Mouse (Mus musculus) forebrain, embryonic 16.5 days (tissue): ENCODE data around the gene Ms4a8a. TPM values are rescaled to one million over a fixed set of nuclear protein-coding genes. Genes with fewer than 3 reads are reported as not detected.

Experiments
- ATAC-seq: fragments of 200-750 bp; cut with Nextera tagmentation; 2 replicates; pipeline ENCODE4 v1.8.0; 2017; ENCODE audit warnings: mild to moderate bottlenecking, moderate library complexity
- H3K27ac ChIP-seq: fragments of 300-500 bp; sonication (generic); 2 replicates; pipeline ENCODE4 v1.5.1; 2014; ENCODE audit warnings: low read length, control low read depth
- H3K27me3 ChIP-seq: fragments of 300-500 bp; sonication (generic); replicated peaks from 2 replicates; pipeline ENCODE4 v1.6.1; 2014; ENCODE audit warnings: low read length; ENCODE audit not compliant: control insufficient read depth, insufficient read depth
- H3K36me3 ChIP-seq: fragments of 300-500 bp; sonication (generic); 2 replicates; pipeline ENCODE4 v1.6.1; 2014; ENCODE audit not compliant: control insufficient read depth, insufficient read depth
- H3K4me1 ChIP-seq: fragments of 300-500 bp; sonication (generic); replicated peaks from 2 replicates; pipeline ENCODE4 v1.6.1; 2014; ENCODE audit warnings: low read length; ENCODE audit not compliant: control insufficient read depth, insufficient read depth
- H3K4me2 ChIP-seq: fragments of 300-500 bp; sonication (generic); 2 replicates; pipeline ENCODE4 v1.6.1; 2014; ENCODE audit warnings: mild to moderate bottlenecking, low read length, control low read depth
- H3K4me3 ChIP-seq: fragments of 300-500 bp; sonication (generic); replicated peaks from 2 replicates; pipeline ENCODE4 v1.5.1; 2014; ENCODE audit warnings: mild to moderate bottlenecking, low read length, control low read depth
- H3K9ac ChIP-seq: fragments of 300-500 bp; sonication (generic); replicated peaks from 2 replicates; pipeline ENCODE4 v1.6.1; 2014; ENCODE audit warnings: low read depth, low read length, control low read depth
- H3K9me3 ChIP-seq: fragments of 300-500 bp; sonication (generic); 2 replicates; pipeline ENCODE4 v1.6.1; 2016; ENCODE audit warnings: low read length; ENCODE audit not compliant: control insufficient read depth
- WGBS: fragments of 180-500 bp; shearing (Covaris S2); extraction: QIAGEN DNeasy Blood & Tissue Kit; methylation state at CpG from one replicate; pipeline ENCODE4 v1.1.7; 2014; 5-methylcytosine and 5-hydroxymethylcytosine counted together
- polyA plus RNA-seq: library from polyadenylated mRNA; unstranded; fragments of >200 nt; fragmentation: Nextera tagmentation; extraction: Ambion mirVana; gene quantifications from 2 replicates; pipeline ENCODE4 v1.2.1, GENCODE M21; 2015

Gene Ms4a8a
- polyA plus RNA-seq, 1 experiment from 2014 or later, result not detected

GRCm38 (mm10) chr19:11044671-11044995, 36.3 kb downstream of the Ms4a8a start:
- ATAC-seq, result peak; percentile 73
- Histone ChIP-seq H3K4me1 (peaks cover 4% of the 10 kb centered on the region; the same call in 1 of the 2 replicates), H3K27me3 (no peaks in the 10 kb centered on the region), H3K27ac (no peak overlapping the region), H3K36me3 (no peaks in the 10 kb centered on the region), H3K9me3 (no peaks in the 10 kb centered on the region), H3K4me3 (peak overlapping the region; percentile 47), H3K4me2 (peak overlapping the region; percentile 63), H3K9ac (peak overlapping the region; percentile 48)
- WGBS, result 25% methylated on average over 5 of the region's 5 CpGs

- no peaks in the 10 kb centered on the region for H3K4me1 ChIP-seq
- H3K27ac ChIP-seq, result no peak overlapping the region
- ATAC-seq, result no peak
- no peak overlapping the region for H3K4me3 ChIP-seq
- H3K27me3 ChIP-seq, result no peaks in the 10 kb centered on the region
- H3K9ac ChIP-seq, result no peak overlapping the region
- H3K4me2 ChIP-seq, result no peak overlapping the region
- H3K36me3 ChIP-seq, result no peaks in the 10 kb centered on the region
- H3K9me3 ChIP-seq, result no peaks in the 10 kb centered on the region
Observed at GRCm38 (mm10) chr19:11037570-11037969, 43.3 kb downstream of the Ms4a8a start.

- no peaks in the 10 kb centered on the region for H3K9me3 ChIP-seq
- no peaks in the 10 kb centered on the region for H3K4me1 ChIP-seq
- H3K27ac ChIP-seq, result no peak overlapping the region
- no peaks in the 10 kb centered on the region for H3K27me3 ChIP-seq
- H3K9ac ChIP-seq, result no peak overlapping the region
- H3K4me3 ChIP-seq, result no peak overlapping the region
- no peaks in the 10 kb centered on the region for H3K36me3 ChIP-seq
- no peak for ATAC-seq
- H3K4me2 ChIP-seq, result no peak overlapping the region
Observed at GRCm38 (mm10) chr19:11022382-11022781, 58.5 kb downstream of the Ms4a8a start.

- no peak within 1 kb of the TSS for H3K27ac ChIP-seq
- no peak within 1 kb of the TSS for H3K4me2 ChIP-seq
- ATAC-seq, result no peak
- no peak within 1 kb of the TSS for H3K9ac ChIP-seq
- no peaks in the 10 kb centered on the region for H3K27me3 ChIP-seq
- no peaks in the 10 kb centered on the region for H3K36me3 ChIP-seq
- H3K4me1 ChIP-seq, result no peaks in the 10 kb centered on the region
- H3K9me3 ChIP-seq, result no peaks in the 10 kb centered on the region
- 93% methylated on average over 3 of the region's 3 CpGs for WGBS
- H3K4me3 ChIP-seq, result no peak within 1 kb of the TSS
Observed at GRCm38 (mm10) chr19:11017891-11018290, 63.0 kb downstream of the Ms4a8a start, which contains the start of gene Ms4a18. Gene Ms4a18 (minus strand): TSS chr19:11018031.

Other genes starting within 250 kb of the Ms4a8a start
- gene Slc15a3, start 241.4 kb downstream of the Ms4a8a start, polyA plus RNA-seq, result 0.25 and 0.57 TPM in 2 replicates
- 176 and 195 TPM in 2 replicates for gene Tmem132a, start 211.2 kb downstream of the Ms4a8a start, polyA plus RNA-seq
- gene Tmem109, start 199.1 kb downstream of the Ms4a8a start, polyA plus RNA-seq, result 43.7 and 46.1 TPM in 2 replicates
- gene Prpf19, start 185.9 kb downstream of the Ms4a8a start, polyA plus RNA-seq, result 42.8 and 43.3 TPM in 2 replicates
- gene Zp1, start 160.5 kb downstream of the Ms4a8a start, polyA plus RNA-seq, result 0.16 and 0.56 TPM in 2 replicates
- 0.12 and 0.13 TPM in 2 replicates for gene Ptgdr2, start 143.9 kb downstream of the Ms4a8a start, polyA plus RNA-seq
- 18.8 TPM in 2 replicates for gene Ccdc86, start 131.8 kb downstream of the Ms4a8a start, polyA plus RNA-seq
- not detected in 2 replicates for gene Ms4a10, start 106.4 kb downstream of the Ms4a8a start, polyA plus RNA-seq
- gene Ms4a15, start 87.9 kb downstream of the Ms4a8a start, polyA plus RNA-seq, result 0.51 and 0.87 TPM in 2 replicates
- not detected in 2 replicates for gene Ms4a18, start 63.1 kb downstream of the Ms4a8a start, polyA plus RNA-seq
- gene 1700017D01Rik, start 49.8 kb upstream of the Ms4a8a start, polyA plus RNA-seq, result not detected in 2 replicates
- not detected in 2 replicates for gene 1700025F22Rik, start 84.2 kb upstream of the Ms4a8a start, polyA plus RNA-seq
- not detected in 2 replicates for gene Ms4a13, start 115.6 kb upstream of the Ms4a8a start, polyA plus RNA-seq
- gene Ms4a12, start 151.3 kb upstream of the Ms4a8a start, polyA plus RNA-seq, result not detected in 2 replicates
- not detected in 2 replicates for gene Ms4a1, start 185.1 kb upstream of the Ms4a8a start, polyA plus RNA-seq
- gene Ms4a5, start 202.8 kb upstream of the Ms4a8a start, polyA plus RNA-seq, result not detected in 2 replicates
- not detected in 2 replicates for gene Ms4a14, start 233.4 kb upstream of the Ms4a8a start, polyA plus RNA-seq